Mouse (Mus musculus): ENCODE measurements around the gene Dcun1d3.
A peak's percentile ranks its signal among the peaks of the same experiment; 100 is the strongest.

Dcun1d3 gene

DNA sequence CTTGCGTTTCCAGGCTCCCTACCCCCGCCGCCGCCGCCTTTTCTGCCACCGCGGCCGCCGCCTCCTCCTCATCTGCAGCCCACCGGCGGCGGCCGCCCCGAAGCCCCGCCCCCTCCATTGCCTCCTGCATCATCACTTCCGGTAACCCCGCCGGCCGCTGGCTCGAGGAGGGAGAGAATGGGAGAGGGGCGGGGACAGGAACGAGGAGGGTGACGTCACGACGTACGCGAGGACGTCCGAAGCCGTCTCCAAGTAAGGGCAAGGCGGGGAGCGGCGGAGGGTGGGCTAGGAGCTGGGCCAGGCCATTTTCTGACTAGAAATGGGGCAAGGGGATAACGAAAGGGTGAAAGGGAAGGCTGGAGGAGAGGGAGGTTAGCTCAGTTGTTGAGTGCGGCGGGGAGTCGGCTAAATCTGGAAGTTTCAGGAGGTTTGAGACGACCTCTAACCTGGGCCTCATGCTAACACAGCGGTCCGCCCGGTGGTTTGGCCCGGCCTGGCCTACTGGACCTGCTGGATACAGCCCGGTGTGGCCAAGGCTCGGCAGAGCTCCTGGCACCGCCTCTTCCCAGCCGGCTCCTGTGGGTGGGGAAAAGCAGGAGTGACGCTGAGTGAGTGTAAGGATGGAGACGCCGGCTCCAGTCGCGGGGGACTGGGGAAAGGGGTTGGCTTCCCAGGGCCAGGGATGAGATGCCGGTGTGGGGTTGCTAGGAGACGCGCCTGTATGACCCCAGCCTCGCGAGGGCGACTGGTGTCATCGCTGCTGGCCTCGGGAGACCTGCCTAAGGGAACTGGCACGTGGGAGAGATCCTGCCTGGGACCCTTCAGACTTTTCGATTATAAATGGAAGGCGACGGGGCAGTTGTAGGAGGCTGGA, at the start of gene Dcun1d3, which contains the start of gene Lyrm1:
TSS of gene Dcun1d3 (minus strand) at position 660 of the 874 bp plus-strand sequence.
TSS of gene Lyrm1 (plus strand) at position 223 of the 874 bp plus-strand sequence.
- DNase-seq (ENCODE audit: low spot score) = peak; percentile 92

GRCm38 (mm10) chr7:119941569-119941968, 45.5 kb upstream of the Dcun1d3 start:
- DNase-seq (ENCODE audit: low spot score) = no peak

DNA sequence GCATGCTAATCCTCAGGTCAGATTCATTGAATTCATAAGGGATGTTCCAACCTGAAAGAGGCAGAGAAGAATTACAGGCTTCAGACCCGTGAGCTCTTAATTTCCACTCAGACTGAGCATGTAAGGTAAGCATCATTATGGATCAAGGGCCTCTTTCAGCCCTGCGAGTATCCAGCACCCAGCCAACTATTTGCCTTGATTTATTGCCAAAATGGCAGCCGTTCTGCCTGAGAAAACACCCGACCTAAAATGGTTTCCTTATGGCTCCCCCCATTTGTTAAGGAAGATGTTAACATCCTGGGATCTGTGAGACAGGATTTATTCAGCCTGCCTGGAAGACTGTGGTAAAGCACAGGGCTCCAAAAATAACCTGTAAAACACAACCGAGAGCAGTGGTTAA, 40.9 kb upstream of the Dcun1d3 start:
- DNase-seq (ENCODE audit: low spot score) = no peak

- DNase-seq (ENCODE audit: low spot score) = no peak
These were observed 40.2 kb upstream of the Dcun1d3 start for GRCm38 (mm10) chr7:119936321-119936720.

DNA sequence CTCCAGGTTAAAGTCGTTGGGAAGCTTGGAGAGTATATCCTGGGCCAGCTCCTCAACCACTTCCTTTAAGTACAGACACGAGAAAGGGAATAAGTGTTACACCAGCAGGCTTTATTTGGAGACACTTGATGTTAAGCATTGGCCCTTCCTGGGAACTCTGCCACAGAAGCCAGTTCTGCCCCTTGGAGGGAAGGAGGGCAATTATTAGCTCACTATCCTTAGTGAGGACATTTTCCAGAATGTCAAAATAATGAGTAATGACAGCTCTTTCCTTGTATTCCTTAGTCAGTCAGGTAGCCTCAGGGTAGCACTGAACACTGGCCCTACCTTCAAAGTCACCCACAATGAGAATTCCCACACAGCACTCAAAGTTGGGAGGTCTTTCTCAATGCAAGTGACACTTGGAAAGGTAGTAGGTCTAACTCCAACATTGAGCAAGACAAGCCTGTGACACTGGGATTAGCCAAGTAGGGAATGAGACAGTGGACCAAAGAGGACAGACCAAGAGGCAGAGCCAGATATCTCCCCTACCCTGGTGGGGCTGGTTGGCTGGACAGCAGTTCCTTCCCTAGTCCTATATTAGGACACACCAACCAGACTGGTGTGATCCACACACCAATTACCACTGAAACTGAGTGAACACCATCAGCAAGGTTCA, 32.8 kb upstream of the Dcun1d3 start:
- no peak for DNase-seq (ENCODE audit: low spot score)

GRCm38 (mm10) chr7:119921054-119921453, 25.0 kb upstream of the Dcun1d3 start:
- DNase-seq (ENCODE audit: low spot score) = no peak

DNA sequence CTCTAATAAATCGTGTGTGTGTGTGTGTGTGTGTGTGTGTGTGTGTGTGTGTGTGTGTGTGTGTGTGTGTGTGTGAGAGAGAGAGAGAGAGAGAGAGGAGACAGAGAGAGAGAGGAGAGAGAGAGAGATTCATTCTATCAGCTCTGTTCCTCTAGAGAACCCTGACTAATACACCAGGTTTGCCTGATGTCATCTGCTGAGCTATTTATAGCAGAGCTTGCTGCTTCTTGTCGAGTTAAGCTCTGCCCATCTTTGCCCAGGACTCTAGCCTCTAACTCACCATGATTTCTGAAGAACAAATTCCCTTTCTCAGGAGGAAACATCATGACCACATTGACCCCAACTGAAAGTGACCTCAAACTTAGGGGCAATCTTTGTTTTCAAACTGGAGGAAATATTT, 24.4 kb upstream of the Dcun1d3 start:
- no peak for DNase-seq (ENCODE audit: low spot score)

- DNase-seq (ENCODE audit: low spot score) = no peak
These were observed 15.6 kb upstream of the Dcun1d3 start for GRCm38 (mm10) chr7:119911727-119912126.

DNA sequence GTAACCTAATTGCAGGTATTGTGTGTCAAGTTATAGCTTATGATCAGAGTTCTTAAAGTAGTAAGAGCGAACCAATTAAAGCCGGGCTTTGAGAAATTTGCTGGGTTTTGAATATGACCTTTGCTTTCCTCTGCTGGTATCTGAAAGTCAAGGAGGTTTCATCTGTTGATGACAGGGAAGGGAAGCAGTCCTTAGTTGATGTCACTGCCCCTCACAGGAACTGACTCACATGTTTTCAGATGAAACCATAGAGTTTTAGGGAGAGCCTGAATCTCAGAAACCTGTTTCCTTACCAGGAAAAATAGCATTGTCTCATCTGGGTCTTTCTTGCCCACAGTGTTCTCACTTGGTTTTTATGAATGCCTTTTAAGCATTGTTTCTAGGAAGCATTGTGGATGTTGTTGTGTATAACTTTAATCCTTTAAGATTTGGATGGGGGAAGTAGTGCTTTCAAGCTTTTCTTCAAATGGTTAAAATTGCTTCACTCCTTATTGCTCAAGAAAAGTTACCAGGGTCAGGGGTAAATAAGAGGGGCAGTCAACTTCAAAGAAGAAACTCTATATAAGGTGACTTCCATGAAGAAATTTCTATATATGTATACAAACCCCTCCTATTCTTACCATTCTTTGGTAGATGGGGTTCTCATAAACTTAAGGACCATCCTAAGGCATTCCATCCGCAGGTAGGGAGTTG, 10.6 kb upstream of the Dcun1d3 start:
- DNase-seq (ENCODE audit: low spot score) = no peak

- no peak for DNase-seq (ENCODE audit: low spot score)
These were observed 3.4 kb upstream of the Dcun1d3 start for GRCm38 (mm10) chr7:119899386-119900057.

DNA sequence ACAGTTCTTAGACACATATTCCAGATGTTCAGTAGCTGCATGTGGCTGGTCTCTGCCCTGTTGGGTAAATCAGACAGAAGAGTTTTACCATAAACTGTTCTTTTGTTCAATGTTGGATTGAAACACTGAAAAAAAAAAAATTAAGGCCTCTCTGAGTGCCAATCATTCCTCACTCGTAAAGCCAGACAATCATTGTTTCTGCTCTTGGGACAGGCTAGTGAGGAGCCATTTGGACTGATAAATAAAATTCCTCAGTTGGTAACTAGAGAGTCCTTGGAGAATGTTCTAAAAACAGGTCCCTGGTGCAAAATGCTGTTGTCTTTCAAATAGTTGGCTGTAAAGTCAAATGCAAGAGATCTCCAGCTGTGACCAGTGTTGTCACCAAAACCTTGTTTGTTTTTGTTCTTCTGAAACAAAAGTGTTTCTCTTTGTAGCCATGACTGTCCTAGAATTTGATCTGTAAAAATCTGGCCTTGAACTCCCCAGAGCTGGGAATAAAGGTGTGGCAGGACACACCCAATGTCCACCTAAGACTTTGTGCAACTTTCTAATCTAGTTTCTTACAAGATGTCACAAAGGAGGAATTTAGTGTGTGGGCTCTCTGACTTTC, 2.3 kb upstream of the Dcun1d3 start:
- DNase-seq (ENCODE audit: low spot score) = no peak

GRCm38 (mm10) chr7:119897521-119898109, 1.5 kb upstream of the Dcun1d3 start:
- DNase-seq (ENCODE audit: low spot score) = no peak

- DNase-seq (ENCODE audit: low spot score) = no peak
These were observed 1.1 kb downstream of the Dcun1d3 start for GRCm38 (mm10) chr7:119894818-119895544.

DNA sequence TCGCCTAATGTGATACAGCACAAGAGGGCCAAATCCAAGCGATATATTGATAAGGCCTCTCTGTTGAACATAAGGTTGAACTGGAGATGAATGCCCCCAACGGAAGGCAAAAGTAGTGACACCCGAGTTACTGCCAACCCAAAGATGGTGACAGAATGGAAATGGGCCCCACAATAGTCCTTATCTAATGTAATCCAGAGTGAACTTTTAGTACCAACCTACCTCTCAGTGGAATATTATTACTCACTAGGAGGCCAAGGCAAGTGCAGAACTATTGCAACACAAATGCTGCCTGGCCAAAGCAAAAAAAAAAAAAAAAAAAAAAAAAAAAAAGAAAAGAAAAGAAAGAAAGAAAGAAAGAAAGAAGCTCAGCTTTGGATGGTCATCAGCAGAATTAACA, 3.4 kb downstream of the Dcun1d3 start:
- DNase-seq (ENCODE audit: low spot score) = no peak

DNA sequence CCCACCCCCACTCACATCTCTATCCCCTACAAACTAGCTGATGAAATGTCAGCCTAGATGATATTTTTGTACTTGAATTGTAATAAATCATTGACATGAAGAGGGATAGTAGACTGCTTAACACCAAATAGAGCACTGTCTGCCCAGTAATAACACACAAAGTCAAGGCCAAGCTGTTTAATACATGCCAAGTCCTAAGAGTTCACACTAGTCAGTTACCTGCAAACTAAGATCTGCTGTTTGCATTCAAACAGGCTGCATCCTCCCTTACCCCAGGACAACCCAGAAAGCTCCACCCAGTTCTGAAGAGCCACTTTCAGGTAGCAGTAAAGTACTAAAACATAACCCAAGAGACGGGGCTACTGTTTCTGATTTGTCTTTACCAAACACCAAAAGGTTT, 3.9 kb downstream of the Dcun1d3 start:
- no peak for DNase-seq (ENCODE audit: low spot score)

DNA sequence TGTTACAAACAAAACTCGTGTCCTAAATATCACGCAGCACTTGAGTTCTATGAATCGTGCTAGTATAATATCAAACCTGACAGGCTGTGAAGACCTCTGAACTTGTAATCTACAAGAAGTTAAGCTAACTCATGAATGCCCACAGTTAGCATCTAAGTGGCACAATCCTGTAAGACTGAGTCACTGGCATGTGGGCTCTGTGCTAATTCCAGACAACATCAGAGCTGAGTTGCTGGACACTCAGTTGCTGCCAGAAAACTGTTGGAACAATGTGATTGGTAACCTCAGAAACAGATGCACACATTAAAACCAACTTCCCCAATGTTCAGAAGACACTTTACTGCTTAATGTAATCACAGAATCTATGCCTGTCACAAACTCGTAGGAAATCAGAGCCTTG, 8.2 kb downstream of the Dcun1d3 start:
- no peak for DNase-seq (ENCODE audit: low spot score)

GRCm38 (mm10) chr7:119881229-119881628, 14.9 kb downstream of the Dcun1d3 start:
- DNase-seq (ENCODE audit: low spot score) = no peak

- no peak for DNase-seq (ENCODE audit: low spot score)
These were observed 15.8 kb downstream of the Dcun1d3 start for GRCm38 (mm10) chr7:119880345-119880744.

DNA sequence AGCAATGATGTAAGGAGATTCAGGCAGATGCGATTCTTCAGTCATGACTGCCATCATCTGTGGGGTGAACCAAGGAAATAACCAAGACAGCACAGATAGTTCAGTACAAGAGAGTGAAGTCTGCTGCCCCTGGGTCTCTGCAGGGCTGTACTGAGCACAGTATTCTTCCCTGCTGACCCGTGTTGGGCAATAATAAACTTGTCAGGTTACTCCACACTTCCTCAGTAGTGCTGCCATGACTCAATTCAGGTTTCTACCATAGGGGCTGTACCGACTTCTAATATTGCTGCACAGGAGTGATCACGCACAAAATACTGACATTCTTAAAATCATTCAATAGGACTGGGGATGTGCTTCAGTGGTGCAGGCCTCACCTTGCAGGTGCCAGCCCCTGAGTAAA, 16.9 kb downstream of the Dcun1d3 start:
- no peak for DNase-seq (ENCODE audit: low spot score)

DNA sequence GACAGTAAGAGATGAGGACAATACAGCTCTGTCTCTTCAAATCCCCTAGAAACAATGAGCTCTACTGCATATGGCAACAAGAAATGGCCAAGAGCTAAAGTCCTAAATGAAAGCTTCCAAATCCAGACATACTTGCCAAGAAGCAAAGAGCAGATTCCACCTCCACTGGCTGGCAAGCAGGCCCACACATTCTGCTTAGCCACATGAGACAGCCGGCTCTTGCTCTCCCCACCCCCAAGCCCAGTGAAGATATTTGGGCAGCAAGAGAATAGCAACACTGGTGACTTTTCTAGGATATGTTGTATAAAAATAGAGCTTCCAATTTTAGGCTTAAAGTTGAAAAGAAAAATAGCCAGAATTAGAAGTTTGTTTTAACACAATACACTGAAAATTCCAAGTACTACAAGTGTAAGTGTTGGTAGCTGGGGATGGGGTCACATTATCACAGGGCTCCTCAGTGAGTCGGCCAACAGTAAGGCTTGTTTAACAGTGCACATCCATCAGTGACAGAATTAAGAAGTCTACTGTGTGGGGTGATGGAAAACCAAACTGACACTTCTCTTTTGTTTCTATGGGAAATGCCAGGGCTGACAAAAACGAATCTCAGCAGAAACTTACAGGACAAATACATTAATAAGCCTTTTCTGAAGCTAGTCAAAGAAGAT, 20.2 kb downstream of the Dcun1d3 start:
- no peak for DNase-seq (ENCODE audit: low spot score)
